Mouse (Mus musculus): Measurements from ENCODE around the gene Ugt1a2.
"Not testable (repeated sequence)": the region's sequence is repeated elsewhere in the genome, so short reads cannot be mapped to it uniquely, and the experiment has no call there.

Ugt1a2 gene

GRCm38 (mm10) chr1:88200456-88200855 is at the start of gene Ugt1a2:
Ugt1a2 (plus strand) TSS chr1:88200601.
- no peak for DNase-seq (ENCODE audit: low spot score)

- no peak for DNase-seq (ENCODE audit: low spot score)
Observed at GRCm38 (mm10) chr1:88158430-88158829, 42.0 kb upstream of the Ugt1a2 start.

- no peak for DNase-seq (ENCODE audit: low spot score)
Observed at GRCm38 (mm10) chr1:88165711-88166110, 34.7 kb upstream of the Ugt1a2 start, which contains the start of gene Ugt1a5. Ugt1a5 (plus strand) TSS chr1:88166012.

DNA sequence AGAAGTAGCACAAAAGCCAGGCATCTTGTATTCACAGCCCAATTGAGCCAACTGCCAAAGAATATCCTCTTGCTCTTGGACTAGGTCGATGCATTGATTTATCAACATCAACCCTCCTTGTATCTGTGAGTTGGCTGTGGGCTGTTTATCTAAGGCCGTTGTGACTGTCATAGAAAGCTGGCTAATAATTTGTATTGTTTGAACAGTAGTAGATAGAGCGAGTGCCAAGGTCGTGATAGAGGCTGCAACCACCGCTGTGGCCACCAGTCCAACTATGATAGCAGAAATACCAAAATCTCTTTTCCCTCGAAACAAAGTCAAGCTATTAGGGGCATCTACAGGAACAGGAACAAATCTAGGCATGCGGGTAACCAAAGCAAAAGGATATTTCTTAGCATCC is 28.2 kb upstream of the Ugt1a2 start:
- not testable (repeated sequence) for DNase-seq (ENCODE audit: low spot score)

DNA sequence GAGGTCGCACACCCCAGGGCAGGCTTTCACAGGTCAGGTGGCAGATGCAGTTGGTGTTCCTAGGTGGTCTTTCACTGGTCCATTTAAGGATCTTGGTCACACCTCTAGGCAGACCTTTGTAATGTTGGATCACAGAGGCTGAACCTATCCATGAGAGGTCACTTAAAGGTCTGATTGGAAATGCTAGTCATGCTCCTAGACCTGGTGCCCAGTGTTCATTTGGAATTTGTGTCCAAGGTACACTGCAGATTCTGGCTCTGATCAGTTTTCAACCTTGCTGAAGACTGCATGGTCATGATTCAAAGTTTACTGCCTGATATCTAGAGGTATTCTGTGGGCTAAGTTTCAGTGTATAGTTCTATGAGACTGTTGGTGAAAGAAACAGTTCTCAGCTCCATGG is 20.7 kb upstream of the Ugt1a2 start:
- DNase-seq (ENCODE audit: low spot score), result no peak

GRCm38 (mm10) chr1:88186325-88186935 is 14.0 kb upstream of the Ugt1a2 start:
- no peak for DNase-seq (ENCODE audit: low spot score)

DNA sequence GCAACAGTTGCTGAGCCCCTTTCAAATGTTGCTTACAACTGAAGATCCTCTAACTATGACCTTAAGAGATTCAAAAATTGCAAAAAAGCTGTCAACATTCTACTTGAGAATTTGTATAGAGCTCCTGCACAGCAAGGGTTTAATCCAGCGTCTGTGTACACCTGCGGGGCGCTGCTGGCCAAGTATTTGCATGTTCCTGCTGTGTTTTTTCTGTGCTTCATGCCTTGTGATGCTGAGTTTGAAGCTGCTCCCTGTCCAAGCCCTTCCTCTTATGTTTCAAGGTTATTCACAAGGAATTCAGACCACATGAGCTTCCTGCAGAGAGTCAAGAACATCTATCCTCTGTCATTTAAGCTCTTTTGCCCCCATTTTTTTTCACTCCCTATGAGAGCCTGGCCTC is 8.3 kb upstream of the Ugt1a2 start:
- DNase-seq (ENCODE audit: low spot score), result no peak

DNA sequence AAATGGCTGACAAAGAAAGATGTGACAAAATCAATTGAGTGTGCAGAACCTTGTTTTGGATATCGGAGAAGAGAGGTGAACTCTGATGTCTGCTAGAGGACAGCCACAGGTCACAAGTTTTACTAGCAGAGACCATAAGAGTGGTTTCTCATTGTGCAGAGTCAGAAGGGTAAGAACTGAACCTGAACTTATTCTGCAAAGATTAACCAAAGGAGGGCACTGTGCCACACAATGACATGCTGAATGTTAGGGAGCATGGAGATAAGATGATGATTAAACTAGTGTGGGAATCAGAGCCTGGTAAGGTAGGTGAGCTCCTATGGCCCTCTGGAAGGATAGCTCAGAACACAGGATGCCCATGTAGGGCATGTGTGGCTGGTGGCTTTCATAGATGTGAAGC is 4.7 kb upstream of the Ugt1a2 start:
- no peak for DNase-seq (ENCODE audit: low spot score)

DNA sequence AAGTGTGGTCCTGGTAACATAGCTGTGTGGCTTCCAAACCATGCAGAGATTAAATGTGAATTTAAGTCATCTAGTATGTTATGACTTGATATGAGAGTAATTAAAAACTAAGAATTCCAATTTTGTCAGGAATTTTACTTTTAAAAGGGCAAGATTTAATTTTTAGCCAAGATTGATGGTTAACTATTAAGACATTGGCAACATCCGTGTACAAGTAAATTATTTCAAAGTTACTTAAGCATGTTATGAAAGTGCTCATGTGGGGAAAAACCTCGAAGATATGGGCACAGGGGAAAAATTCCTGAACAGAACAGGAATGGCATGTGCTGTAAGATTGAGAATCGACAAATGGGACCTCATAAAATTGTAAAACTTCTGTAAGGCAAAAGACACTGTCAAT is 3.0 kb upstream of the Ugt1a2 start:
- DNase-seq (ENCODE audit: low spot score), result no peak

DNA sequence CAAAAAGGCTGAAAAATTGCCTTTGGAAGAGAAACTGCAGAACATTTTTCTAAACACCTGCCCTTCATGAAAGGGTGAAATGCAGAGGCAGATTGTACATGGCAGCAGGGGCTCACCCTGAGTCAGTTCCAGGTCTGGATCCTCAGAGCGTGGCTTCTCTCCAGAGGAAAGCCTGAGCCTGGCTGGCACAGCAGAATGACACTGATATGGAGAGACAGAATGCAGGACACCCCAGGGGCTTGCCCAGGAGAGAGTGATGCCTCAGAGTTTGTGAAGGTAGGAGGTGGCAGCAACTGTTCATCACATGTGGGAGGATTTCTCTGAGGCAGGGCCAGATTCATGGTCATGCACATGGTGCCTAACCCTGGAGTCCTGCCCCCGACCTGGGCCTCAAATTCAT is 405 bp upstream of the Ugt1a2 start:
- no peak for DNase-seq (ENCODE audit: low spot score)

DNA sequence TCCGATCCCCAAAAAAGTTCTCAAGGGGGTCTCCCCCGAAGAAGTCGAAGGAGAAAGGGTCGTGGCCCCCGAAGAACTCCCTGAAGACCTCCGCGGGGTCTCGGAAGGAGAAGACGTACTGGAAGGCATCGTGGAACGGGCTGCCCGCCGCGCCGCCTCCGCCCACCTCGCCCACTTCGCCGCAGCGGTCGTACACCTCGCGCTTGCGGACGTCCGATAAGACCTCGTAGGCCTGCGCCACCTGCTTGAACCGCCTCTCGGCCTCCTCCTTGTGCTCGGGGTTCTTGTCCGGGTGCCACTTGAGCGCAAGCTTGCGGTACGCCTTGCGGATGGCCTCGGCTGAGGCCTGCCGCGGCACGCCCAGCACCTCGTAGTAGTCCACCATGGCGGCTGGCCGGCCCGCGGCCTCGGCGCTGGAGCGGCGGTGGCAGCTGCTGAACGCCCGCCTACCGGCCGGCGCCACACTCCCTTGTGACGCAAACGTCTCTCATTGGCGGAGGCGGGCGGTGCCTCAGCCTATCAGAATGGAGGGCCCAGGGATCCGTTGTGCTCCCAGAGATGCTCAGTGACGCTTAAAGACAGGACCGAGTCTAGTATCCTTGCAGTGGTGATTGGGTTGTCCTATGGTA is 5.0 kb downstream of the Ugt1a2 start, which contains the start of gene Dnajb3:
Dnajb3 (minus strand) TSS at position 489 of the 629 bp plus-strand sequence.
- peak; percentile 77 for DNase-seq (ENCODE audit: low spot score)

DNA sequence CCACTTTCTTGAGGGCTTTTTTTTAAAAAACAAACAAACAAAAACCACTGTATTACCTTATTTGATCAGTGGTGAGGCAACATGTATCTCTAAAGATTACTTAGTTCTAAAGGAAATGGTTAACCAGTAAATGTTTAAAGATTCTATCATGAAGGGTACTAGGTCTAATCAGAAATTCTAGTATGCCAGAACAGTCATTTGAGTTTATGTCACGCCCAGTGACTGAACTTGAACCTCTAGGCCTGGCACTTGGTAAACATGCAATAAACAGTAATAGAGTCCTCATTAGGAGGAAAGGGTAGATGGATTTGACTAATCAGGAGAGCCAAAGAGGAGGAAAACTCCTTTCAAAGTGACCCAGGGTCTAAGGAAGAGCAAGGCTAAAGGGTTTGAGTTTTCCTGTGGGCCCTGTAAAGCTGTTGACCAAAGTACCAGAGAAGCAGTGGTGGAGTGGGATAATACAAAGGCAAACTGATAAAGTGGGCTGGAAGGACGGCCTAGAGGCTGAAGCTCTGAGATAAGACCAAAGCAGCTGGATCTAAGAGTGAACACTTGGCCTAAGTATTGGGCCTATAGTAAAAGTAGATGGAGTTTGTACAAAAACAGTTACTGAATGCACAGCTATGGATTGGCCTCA is 6.6 kb downstream of the Ugt1a2 start:
- DNase-seq (ENCODE audit: low spot score), result peak; percentile 83

DNA sequence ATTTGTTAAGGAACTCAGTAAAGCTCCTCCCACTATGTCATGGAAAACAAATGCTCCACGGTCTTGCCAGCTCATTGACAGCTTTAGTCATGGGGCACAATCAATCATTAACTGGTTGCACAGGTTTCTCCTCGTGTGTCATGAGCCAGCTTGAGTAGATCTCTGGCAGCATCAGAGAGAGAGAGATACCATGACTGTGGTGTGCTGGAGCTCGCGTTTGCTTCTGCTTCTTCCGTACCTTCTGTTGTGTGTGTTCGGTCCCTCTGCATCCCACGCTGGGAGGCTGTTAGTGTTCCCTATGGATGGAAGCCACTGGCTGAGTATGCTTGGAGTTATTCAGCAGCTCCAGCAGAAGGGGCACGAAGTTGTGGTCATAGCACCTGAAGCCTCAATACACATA is 11.4 kb downstream of the Ugt1a2 start, which contains the start of gene Ugt1a1:
Ugt1a1 (plus strand) TSS at position 148 of the 400 bp plus-strand sequence.
- DNase-seq (ENCODE audit: low spot score), result no peak

DNA sequence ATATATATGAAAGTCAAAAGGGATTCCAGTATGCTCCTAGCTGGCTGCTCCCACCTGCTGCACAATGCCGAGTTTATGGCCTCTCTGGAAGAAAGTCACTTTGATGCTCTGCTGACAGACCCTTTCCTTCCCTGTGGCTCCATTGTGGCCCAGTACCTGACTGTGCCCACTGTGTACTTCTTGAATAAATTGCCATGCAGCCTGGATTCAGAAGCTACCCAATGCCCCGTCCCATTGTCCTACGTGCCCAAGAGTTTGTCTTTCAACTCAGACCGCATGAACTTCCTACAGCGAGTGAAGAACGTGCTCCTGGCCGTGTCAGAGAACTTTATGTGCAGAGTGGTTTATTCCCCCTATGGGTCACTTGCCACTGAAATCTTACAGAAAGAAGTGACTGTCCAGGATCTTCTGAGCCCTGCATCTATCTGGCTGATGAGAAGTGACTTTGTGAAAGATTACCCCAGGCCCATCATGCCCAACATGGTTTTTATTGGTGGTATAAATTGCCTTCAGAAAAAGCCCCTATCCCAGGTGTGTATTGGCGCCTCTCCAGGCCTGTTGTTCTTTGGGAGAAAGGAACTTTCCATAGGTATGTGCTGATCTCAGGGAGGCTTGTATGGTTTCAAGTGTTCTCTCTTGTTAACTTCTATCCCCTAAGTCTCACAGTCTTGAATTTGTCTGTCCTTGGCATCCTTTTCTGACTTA is 12.1 kb downstream of the Ugt1a2 start:
- DNase-seq (ENCODE audit: low spot score), result no peak

GRCm38 (mm10) chr1:88213061-88213460 is 12.7 kb downstream of the Ugt1a2 start:
- no peak for DNase-seq (ENCODE audit: low spot score)

DNA sequence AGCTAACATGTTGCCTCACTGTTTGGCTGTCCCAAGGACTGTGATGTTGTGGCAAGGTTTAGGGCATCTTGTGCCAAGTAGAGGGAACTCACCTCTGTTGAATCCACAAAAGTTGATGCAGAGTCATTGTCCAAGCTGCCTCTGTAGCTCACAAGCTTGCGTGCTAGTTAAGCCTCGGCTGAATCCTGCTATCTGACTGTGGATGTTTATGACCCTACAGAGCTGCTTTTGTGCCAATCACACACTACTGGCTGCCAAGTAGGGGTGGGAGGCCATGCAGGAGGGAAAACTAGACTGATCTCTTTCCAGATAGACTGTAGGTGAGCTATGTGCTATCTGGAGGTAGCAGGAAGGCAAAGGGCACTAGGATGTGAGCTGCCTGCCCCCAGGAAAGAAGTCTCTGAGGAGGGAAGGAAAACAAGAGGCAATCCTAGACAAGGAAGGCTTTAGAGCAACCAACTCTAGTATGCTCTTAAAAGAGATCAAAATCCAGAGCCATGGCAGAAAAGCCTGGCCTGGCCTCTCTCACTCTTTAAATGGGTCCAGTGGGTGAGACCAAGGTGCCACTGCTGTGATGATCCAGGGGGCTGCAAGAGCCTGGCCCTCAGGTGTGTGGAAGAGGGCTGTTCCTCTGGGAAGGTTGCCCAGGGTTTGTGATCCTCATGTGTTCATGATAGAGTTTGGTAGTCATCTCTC is 13.5 kb downstream of the Ugt1a2 start:
- no peak for DNase-seq (ENCODE audit: low spot score)

DNA sequence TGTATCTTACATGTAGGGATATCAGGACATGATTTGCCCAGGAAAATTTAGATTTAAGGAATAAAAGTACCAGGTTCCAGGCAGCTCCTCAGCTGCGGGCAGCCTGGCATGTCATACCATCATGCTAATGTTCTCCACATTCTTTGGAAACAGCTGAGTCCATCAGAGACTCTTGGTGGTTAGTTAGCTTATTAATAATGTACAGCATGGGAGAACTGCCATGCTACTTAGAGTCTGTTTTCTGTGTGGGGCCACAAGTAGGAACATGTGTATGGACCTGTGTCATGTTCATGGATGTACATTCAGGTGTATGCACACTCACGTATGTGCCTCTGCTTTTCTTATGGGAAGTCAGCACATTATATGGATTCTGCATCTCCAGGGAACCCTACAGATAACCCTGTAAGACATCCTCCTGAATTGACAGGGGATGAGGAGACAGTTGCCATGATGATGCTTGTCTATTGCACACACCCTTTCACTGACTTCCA is 14.1 kb downstream of the Ugt1a2 start:
- no peak for DNase-seq (ENCODE audit: low spot score)

- no peak for DNase-seq (ENCODE audit: low spot score)
Observed at GRCm38 (mm10) chr1:88215466-88216380, 15.3 kb downstream of the Ugt1a2 start.

DNA sequence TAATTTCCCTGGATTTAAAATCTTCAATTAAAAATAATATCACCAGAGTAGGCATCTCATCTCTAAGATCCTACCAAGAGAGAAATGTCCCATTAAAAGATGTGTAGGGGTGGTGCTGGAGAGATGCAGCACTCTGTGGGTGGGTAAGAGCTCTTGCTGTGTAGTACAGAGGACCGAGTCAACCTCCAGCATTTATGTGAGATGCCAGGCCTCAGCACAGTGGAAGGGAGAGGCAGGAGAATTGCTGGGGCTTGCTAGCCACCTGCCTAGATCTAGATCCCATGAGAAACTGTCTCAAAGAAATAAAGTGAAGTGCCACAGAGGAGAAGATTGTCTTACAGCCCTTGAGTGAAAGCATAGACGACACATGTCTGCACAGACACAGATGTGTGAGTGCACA is 16.1 kb downstream of the Ugt1a2 start:
- DNase-seq (ENCODE audit: low spot score), result no peak

GRCm38 (mm10) chr1:88217144-88217543 is 16.7 kb downstream of the Ugt1a2 start:
- no peak for DNase-seq (ENCODE audit: low spot score)

GRCm38 (mm10) chr1:88217576-88217975 is 17.2 kb downstream of the Ugt1a2 start:
- DNase-seq (ENCODE audit: low spot score), result no peak

All from c-Kit-positive CD71-positive TER-119-positive erythroid progenitor cells, embryonic 14.5 days (primary cell).